ENCODE assay signal across 8 mouse cellular contexts in genomic region chr10:120871630-120872482, GRCm38 (mm10). TPM values are rescaled to one million over a fixed set of nuclear protein-coding genes. Genes with fewer than 3 reads are reported as not detected.
DNase-seq lines count a peak whose midpoint lies in the region; ATAC-seq and TF ChIP-seq lines count a peak whose summit lies in the region.

No protein-coding gene starts in this region.

- H3K27me3 ChIP-seq in kidney, postnatal 0 days (ENCODE audit: insufficient read depth, low read length), result no peaks in the 10 kb centered on the region
- no peaks in the 10 kb centered on the region for H3K27me3 ChIP-seq in forebrain, embryonic 11.5 days (ENCODE audit: control insufficient read depth, insufficient read depth, low read length)
- H3K27me3 ChIP-seq in intestine, postnatal 0 days (replicated peaks; ENCODE audit: control insufficient read depth, insufficient read depth, low read length), result no peaks in the 10 kb centered on the region
- H3K27me3 ChIP-seq in neural tube, embryonic 14.5 days (ENCODE audit: control insufficient read depth, insufficient read depth, low read length), result no peaks in the 10 kb centered on the region

- H3K36me3 ChIP-seq in kidney, postnatal 0 days (ENCODE audit: insufficient read depth, low read length), result no peaks in the 10 kb centered on the region
- H3K36me3 ChIP-seq in forebrain, embryonic 11.5 days (ENCODE audit: control insufficient read depth, insufficient read depth, low read length), result no peaks in the 10 kb centered on the region
- no peaks in the 10 kb centered on the region for H3K36me3 ChIP-seq in intestine, postnatal 0 days (ENCODE audit: control insufficient read depth, insufficient read depth)
- H3K36me3 ChIP-seq in neural tube, embryonic 14.5 days (ENCODE audit: control insufficient read depth, insufficient read depth, low read length), result no peaks in the 10 kb centered on the region

- DNase-seq in kidney, postnatal 0 days (ENCODE audit: low spot score), result no peak
- no peak for DNase-seq in kidney, adult 18-20 months
- DNase-seq in forebrain, embryonic 11.5 days (ENCODE audit: low spot score), result no peak
- no peak for DNase-seq in cerebellum, postnatal 14 days
- DNase-seq in spleen, postnatal 14 days (ENCODE audit: low spot score in 2 of 2), result no peak
- no peak for DNase-seq in left cerebral cortex, adult 8-10 months (ENCODE audit: low spot score in 2 of 2)

- peaks cover 7% of the 10 kb centered on the region; the same call in 1 of the 2 replicates for H3K4me1 ChIP-seq in kidney, postnatal 0 days (replicated peaks; ENCODE audit: insufficient read depth, low read length)
- 0 out of 2 replicates have a peak, but pooled peaks cover 4% of the 10 kb centered on the region for H3K4me1 ChIP-seq in forebrain, embryonic 11.5 days (replicated peaks; ENCODE audit: control insufficient read depth, insufficient read depth, low read length)
- H3K4me1 ChIP-seq in intestine, postnatal 0 days (replicated peaks; ENCODE audit: control insufficient read depth, insufficient read depth, low read length), result peaks cover 5% of the 10 kb centered on the region
- no peaks in the 10 kb centered on the region for H3K4me1 ChIP-seq in neural tube, embryonic 14.5 days (ENCODE audit: control insufficient read depth, insufficient read depth, low read length)

- TF ChIP-seq CTCF in kidney, postnatal 0 days (IDR thresholded peaks at IDR 0.05; ENCODE audit: low read depth), result no peak
- no peak for TF ChIP-seq CTCF in intestine, postnatal 0 days (IDR thresholded peaks at IDR 0.05; ENCODE audit: low read depth)

- 0 out of 2 replicates have a peak overlapping the region, but pooled peaks have one; percentile 42 for H3K27ac ChIP-seq in kidney, postnatal 0 days
- H3K27ac ChIP-seq in forebrain, embryonic 11.5 days (ENCODE audit: low read depth, low read length), result 0 out of 2 replicates have a peak overlapping the region, but pooled peaks have one; percentile 18
- H3K27ac ChIP-seq in intestine, postnatal 0 days (ENCODE audit: low read depth, low read length), result peak overlapping the region; percentile 41; the same call in 1 of the 2 replicates
- peak overlapping the region; percentile 8; the same call in 1 of the 2 replicates for H3K27ac ChIP-seq in neural tube, embryonic 14.5 days (ENCODE audit: low read depth, low read length)

- H3K9me3 ChIP-seq in kidney, postnatal 0 days (replicated peaks; ENCODE audit: low read length), result no peaks in the 10 kb centered on the region
- no peaks in the 10 kb centered on the region for H3K9me3 ChIP-seq in forebrain, embryonic 11.5 days (ENCODE audit: control insufficient read depth, low read length)
- H3K9me3 ChIP-seq in intestine, postnatal 0 days (ENCODE audit: control insufficient read depth), result no peaks in the 10 kb centered on the region
- no peaks in the 10 kb centered on the region for H3K9me3 ChIP-seq in neural tube, embryonic 14.5 days (ENCODE audit: control insufficient read depth, low read length)

- 33% methylated on average over 22 of the region's 22 CpGs for WGBS in kidney, postnatal 0 days
- 76% methylated on average over 22 of the region's 22 CpGs for WGBS in forebrain, embryonic 11.5 days
- WGBS in intestine, postnatal 0 days, result 32% methylated on average over 22 of the region's 22 CpGs
- 52% methylated on average over 22 of the region's 22 CpGs for WGBS in neural tube, embryonic 14.5 days

- peak; percentile 33; the same call in 1 of the 2 replicates for ATAC-seq in kidney, postnatal 0 days (replicated peaks; ENCODE audit: low FRiP score, low read depth)
- no peak for ATAC-seq in forebrain, embryonic 11.5 days (replicated peaks; ENCODE audit: low FRiP score)
- 0 out of 2 replicates have a peak, but pooled peaks have one; percentile 15 for ATAC-seq in intestine, postnatal 0 days
- 0 out of 2 replicates have a peak, but pooled peaks have one; percentile 16 for ATAC-seq in neural tube, embryonic 14.5 days (ENCODE audit: low read depth)

- H3K4me3 ChIP-seq in kidney, postnatal 0 days (replicated peaks; ENCODE audit: low read depth, low read length), result no peak overlapping the region
- no peak overlapping the region for H3K4me3 ChIP-seq in forebrain, embryonic 11.5 days (ENCODE audit: low read depth, low read length)
- H3K4me3 ChIP-seq in intestine, postnatal 0 days (ENCODE audit: low read depth, low read length), result peak overlapping the region; percentile 31
- peak overlapping the region; percentile 12 for H3K4me3 ChIP-seq in neural tube, embryonic 14.5 days (ENCODE audit: low read depth, low read length)

- H3K9ac ChIP-seq in kidney, postnatal 0 days (ENCODE audit: low read depth, low read length), result no peak overlapping the region
- no peak overlapping the region for H3K9ac ChIP-seq in forebrain, embryonic 11.5 days (ENCODE audit: low read length)
- no peak overlapping the region for H3K9ac ChIP-seq in intestine, postnatal 0 days (ENCODE audit: low read depth, low read length)
- peak overlapping the region; percentile 2; the same call in 1 of the 2 replicates for H3K9ac ChIP-seq in neural tube, embryonic 14.5 days (replicated peaks; ENCODE audit: low read depth, low read length)

- peak overlapping the region; percentile 47 for H3K4me2 ChIP-seq in kidney, postnatal 0 days (ENCODE audit: low read length)
- 0 out of 2 replicates have a peak overlapping the region, but pooled peaks have one; percentile 26 for H3K4me2 ChIP-seq in forebrain, embryonic 11.5 days (ENCODE audit: low read depth, low read length, severe bottlenecking)
- H3K4me2 ChIP-seq in intestine, postnatal 0 days (replicated peaks; ENCODE audit: low read depth), result peak overlapping the region; percentile 73
- H3K4me2 ChIP-seq in neural tube, embryonic 14.5 days (ENCODE audit: low read depth, low read length), result peak overlapping the region; percentile 42

RNA-seq across cellular contexts. Expression of gene Msrb3, which starts 27.0 kb away (rescaled TPM):
- polyA plus RNA-seq in kidney, postnatal 0 days (2015; fragmentation: Nextera tagmentation; extraction: Ambion mirVana), result 9.9 and 13.2 TPM in 2 replicates
- 6.1 and 8.2 TPM in 2 replicates for polyA plus RNA-seq in forebrain, embryonic 11.5 days (2014; fragmentation: Nextera tagmentation; extraction: Ambion mirVana)
- polyA plus RNA-seq in intestine, postnatal 0 days (2015; fragmentation: Nextera tagmentation; extraction: Ambion mirVana), result 17.2 and 18.5 TPM in 2 replicates
- polyA plus RNA-seq in neural tube, embryonic 14.5 days (2014; fragmentation: Nextera tagmentation; extraction: Ambion mirVana), result 0.50 and 2.0 TPM in 2 replicates
- 1 to 10 TPM; 5.4 to 6.6 (median 6.2) TPM for total RNA-seq in left cerebral cortex, adult 8-10 months (2022)

Comparison
In these comparisons a context has a peak if more than half of its experiments do, and no peak if none do; other contexts are left out.
1. H3K4me3 ChIP-seq: peak in intestine, postnatal 0 days (single experiment) and neural tube, embryonic 14.5 days (single experiment); none in kidney, postnatal 0 days (single experiment) and forebrain, embryonic 11.5 days (single experiment).
2. Peak in every context shown above with its lines, with median percentiles within 50 percentile points of each other: H3K27ac ChIP-seq and H3K4me2 ChIP-seq.